Mouse (Mus musculus): Measurements from ENCODE around the gene Olfr411.

Olfr411 gene

GRCm38 (mm10) chr11:74352550-74352949 is at the start of gene Olfr411:
Gene Olfr411, minus strand, starts transcription at chr11:74352650.
- DNase-seq (ENCODE audit: low read depth, low spot score) = no peak

GRCm38 (mm10) chr11:74402126-74402525 is 49.7 kb upstream of the Olfr411 start:
- no peak for DNase-seq (ENCODE audit: low read depth, low spot score)

- DNase-seq (ENCODE audit: low read depth, low spot score) = no peak
Measured at GRCm38 (mm10) chr11:74395583-74395982, 43.1 kb upstream of the Olfr411 start.

GRCm38 (mm10) chr11:74393489-74393888 is 41.0 kb upstream of the Olfr411 start:
- no peak for DNase-seq (ENCODE audit: low read depth, low spot score)

GRCm38 (mm10) chr11:74392903-74393302 is 40.5 kb upstream of the Olfr411 start:
- DNase-seq (ENCODE audit: low read depth, low spot score) = no peak

GRCm38 (mm10) chr11:74391899-74392298 is 39.4 kb upstream of the Olfr411 start:
- DNase-seq (ENCODE audit: low read depth, low spot score) = no peak

- DNase-seq (ENCODE audit: low read depth, low spot score) = no peak
Measured at GRCm38 (mm10) chr11:74387203-74387602, 34.8 kb upstream of the Olfr411 start.

GRCm38 (mm10) chr11:74385674-74386073 is 33.2 kb upstream of the Olfr411 start:
- no peak for DNase-seq (ENCODE audit: low read depth, low spot score)

- DNase-seq (ENCODE audit: low read depth, low spot score) = no peak
Measured at GRCm38 (mm10) chr11:74379166-74379873, 26.9 kb upstream of the Olfr411 start.

GRCm38 (mm10) chr11:74376847-74377246 is 24.4 kb upstream of the Olfr411 start:
- peak; percentile 58 for DNase-seq (ENCODE audit: low read depth, low spot score)

GRCm38 (mm10) chr11:74371393-74372100 is 19.1 kb upstream of the Olfr411 start:
- peak; percentile 33 for DNase-seq (ENCODE audit: low read depth, low spot score)

- DNase-seq (ENCODE audit: low read depth, low spot score) = no peak
Measured at GRCm38 (mm10) chr11:74361769-74362168, 9.3 kb upstream of the Olfr411 start, which contains the start of gene Olfr412. Gene Olfr412, plus strand, starts transcription at chr11:74362069.

GRCm38 (mm10) chr11:74337931-74338330 is 14.5 kb downstream of the Olfr411 start, which contains the start of gene Olfr410:
Gene Olfr410, minus strand, starts transcription at chr11:74338031.
- no peak for DNase-seq (ENCODE audit: low read depth, low spot score)

GRCm38 (mm10) chr11:74328781-74329180 is 23.7 kb downstream of the Olfr411 start:
- no peak for DNase-seq (ENCODE audit: low read depth, low spot score)

GRCm38 (mm10) chr11:74326044-74326443 is 26.4 kb downstream of the Olfr411 start:
- DNase-seq (ENCODE audit: low read depth, low spot score) = no peak

All from telencephalon, adult 2 months (tissue).